Mouse (Mus musculus) hindbrain, embryonic 15.5 days (tissue): ENCODE results near the gene Entpd8. TPM values are rescaled to one million over a fixed set of nuclear protein-coding genes. Genes with fewer than 3 reads are reported as not detected.

ENCODE experiments used
- ATAC-seq: fragments of 200-750 bp; cut with Nextera tagmentation; 2 replicates; pipeline ENCODE4 v1.8.0; 2017; ENCODE audit warnings: low read depth, moderate number of reproducible peaks, moderate TSS enrichment; ENCODE audit not compliant: low FRiP score
- H3K27ac ChIP-seq: fragments of 300-500 bp; sonication (generic); replicated peaks from 2 replicates; pipeline ENCODE4 v1.5.1; 2015; ENCODE audit warnings: mild to moderate bottlenecking, inconsistent platforms
- H3K27me3 ChIP-seq: fragments of 300-500 bp; sonication (generic); 2 replicates; pipeline ENCODE4 v1.6.1; 2015; ENCODE audit warnings: control low read depth, inconsistent platforms
- H3K36me3 ChIP-seq: fragments of 300-500 bp; sonication (generic); 2 replicates; pipeline ENCODE4 v1.6.1; 2015; ENCODE audit warnings: control low read depth, inconsistent platforms
- H3K4me1 ChIP-seq: fragments of 300-500 bp; sonication (generic); replicated peaks from 2 replicates; pipeline ENCODE4 v1.6.1; 2015; ENCODE audit warnings: control low read depth, inconsistent platforms
- H3K4me2 ChIP-seq: fragments of 300-500 bp; sonication (generic); 2 replicates; pipeline ENCODE4 v1.6.1; 2015; ENCODE audit warnings: moderate library complexity, mild to moderate bottlenecking, inconsistent platforms
- H3K4me3 ChIP-seq: fragments of 300-500 bp; sonication (generic); 2 replicates; pipeline ENCODE4 v1.5.1; 2015; ENCODE audit warnings: mild to moderate bottlenecking, inconsistent platforms
- H3K9ac ChIP-seq: fragments of 300-500 bp; sonication (generic); 2 replicates; pipeline ENCODE4 v1.6.1; 2015; ENCODE audit warnings: inconsistent platforms
- H3K9me3 ChIP-seq: fragments of 300-500 bp; sonication (generic); 2 replicates; pipeline ENCODE4 v1.6.1; 2016; ENCODE audit warnings: control low read depth, inconsistent platforms
- WGBS: fragments of 180-500 bp; shearing (Covaris S2); methylation state at CpG from one replicate; pipeline ENCODE4 v1.1.7; 2015; 5-methylcytosine and 5-hydroxymethylcytosine counted together
- polyA plus RNA-seq: library from polyadenylated mRNA; unstranded; fragments of >200 nt; fragmentation: Nextera tagmentation; extraction: Ambion mirVana; gene quantifications from 2 replicates; pipeline ENCODE4 v1.2.1, GENCODE M21; 2015

Gene Entpd8
- polyA plus RNA-seq, 1 experiment from 2014 or later = 0.12 TPM

- Histone ChIP-seq H3K4me3 (no peak overlapping the region), H3K4me2 (no peak overlapping the region), H3K4me1 (no peaks in the 10 kb centered on the region), H3K36me3 (peaks cover 10% of the 10 kb centered on the region), H3K27ac (no peak overlapping the region), H3K27me3 (no peaks in the 10 kb centered on the region), H3K9ac (no peak overlapping the region), H3K9me3 (no peaks in the 10 kb centered on the region)
- ATAC-seq = no peak
Measured at GRCm38 (mm10) chr2:25065537-25065936, 14.6 kb upstream of the Entpd8 start.

- Histone ChIP-seq H3K27me3 (no peaks in the 10 kb centered on the region), H3K4me1 (no peaks in the 10 kb centered on the region), H3K36me3 (peaks cover 8% of the 10 kb centered on the region), H3K27ac (no peak overlapping the region), H3K4me2 (no peak overlapping the region), H3K4me3 (no peak overlapping the region), H3K9ac (no peak overlapping the region), H3K9me3 (no peaks in the 10 kb centered on the region)
- 75% methylated on average over 4 of the region's 4 CpGs for WGBS
- ATAC-seq = no peak
Measured at GRCm38 (mm10) chr2:25066552-25066951, 13.6 kb upstream of the Entpd8 start.

GRCm38 (mm10) chr2:25069537-25069936, 10.6 kb upstream of the Entpd8 start:
- no peak for ATAC-seq
- H3K4me3 ChIP-seq = no peak overlapping the region
- H3K27me3 ChIP-seq = no peaks in the 10 kb centered on the region
- H3K4me1 ChIP-seq = no peaks in the 10 kb centered on the region
- H3K36me3 ChIP-seq = no peaks in the 10 kb centered on the region
- H3K9ac ChIP-seq = no peak overlapping the region
- 78% methylated on average over 4 of the region's 4 CpGs for WGBS
- no peak overlapping the region for H3K4me2 ChIP-seq
- H3K27ac ChIP-seq = no peak overlapping the region
- H3K9me3 ChIP-seq = no peaks in the 10 kb centered on the region

- 94% methylated on average over 4 of the region's 4 CpGs for WGBS
- Histone ChIP-seq H3K4me2 (no peak overlapping the region), H3K36me3 (no peaks in the 10 kb centered on the region), H3K9ac (no peak overlapping the region), H3K4me1 (no peaks in the 10 kb centered on the region), H3K4me3 (no peak overlapping the region), H3K9me3 (no peaks in the 10 kb centered on the region), H3K27me3 (no peaks in the 10 kb centered on the region), H3K27ac (no peak overlapping the region)
- no peak for ATAC-seq
Measured at GRCm38 (mm10) chr2:25072398-25072797, 7.7 kb upstream of the Entpd8 start.

- H3K4me1 ChIP-seq = no peaks in the 10 kb centered on the region
- H3K27ac ChIP-seq = no peak overlapping the region
- WGBS = 58% methylated on average over 4 of the region's 4 CpGs
- no peaks in the 10 kb centered on the region for H3K36me3 ChIP-seq
- H3K4me3 ChIP-seq = no peak overlapping the region
- H3K9me3 ChIP-seq = no peaks in the 10 kb centered on the region
- no peak overlapping the region for H3K9ac ChIP-seq
- no peak overlapping the region for H3K4me2 ChIP-seq
- ATAC-seq = no peak
- H3K27me3 ChIP-seq = no peaks in the 10 kb centered on the region
Measured at GRCm38 (mm10) chr2:25075506-25075905, 4.6 kb upstream of the Entpd8 start.

- H3K9ac ChIP-seq = no peak overlapping the region
- no peaks in the 10 kb centered on the region for H3K36me3 ChIP-seq
- no peak overlapping the region for H3K4me2 ChIP-seq
- 87% methylated on average over 1 of the region's 1 CpGs for WGBS
- H3K9me3 ChIP-seq = no peaks in the 10 kb centered on the region
- no peak overlapping the region for H3K4me3 ChIP-seq
- no peak overlapping the region for H3K27ac ChIP-seq
- no peaks in the 10 kb centered on the region for H3K27me3 ChIP-seq
- H3K4me1 ChIP-seq = no peaks in the 10 kb centered on the region
- no peak for ATAC-seq
Measured at GRCm38 (mm10) chr2:25078967-25079366, 1.1 kb upstream of the Entpd8 start.

- H3K27me3 ChIP-seq = no peaks in the 10 kb centered on the region
- H3K9ac ChIP-seq = no peak overlapping the region
- 86% methylated on average over 4 of the region's 4 CpGs for WGBS
- H3K27ac ChIP-seq = no peak overlapping the region
- no peak for ATAC-seq
- H3K9me3 ChIP-seq = no peaks in the 10 kb centered on the region
- no peaks in the 10 kb centered on the region for H3K4me1 ChIP-seq
- no peaks in the 10 kb centered on the region for H3K36me3 ChIP-seq
- H3K4me2 ChIP-seq = no peak overlapping the region
- no peak overlapping the region for H3K4me3 ChIP-seq
Measured at GRCm38 (mm10) chr2:25083697-25084096, 3.6 kb downstream of the Entpd8 start.

GRCm38 (mm10) chr2:25085571-25085970, 5.5 kb downstream of the Entpd8 start:
- 78% methylated on average over 5 of the region's 5 CpGs for WGBS
- H3K36me3 ChIP-seq = no peaks in the 10 kb centered on the region
- no peak overlapping the region for H3K4me2 ChIP-seq
- no peaks in the 10 kb centered on the region for H3K27me3 ChIP-seq
- no peak overlapping the region for H3K9ac ChIP-seq
- H3K4me3 ChIP-seq = no peak overlapping the region
- H3K27ac ChIP-seq = no peak overlapping the region
- no peak for ATAC-seq
- H3K9me3 ChIP-seq = no peaks in the 10 kb centered on the region
- no peaks in the 10 kb centered on the region for H3K4me1 ChIP-seq

GRCm38 (mm10) chr2:25087842-25088241, 7.7 kb downstream of the Entpd8 start:
- no peaks in the 10 kb centered on the region for H3K4me1 ChIP-seq
- no peaks in the 10 kb centered on the region for H3K36me3 ChIP-seq
- no peak for ATAC-seq
- no peak overlapping the region for H3K4me3 ChIP-seq
- H3K4me2 ChIP-seq = no peak overlapping the region
- WGBS = 98% methylated on average over 2 of the region's 2 CpGs
- no peak overlapping the region for H3K27ac ChIP-seq
- H3K9me3 ChIP-seq = no peaks in the 10 kb centered on the region
- H3K9ac ChIP-seq = no peak overlapping the region
- no peaks in the 10 kb centered on the region for H3K27me3 ChIP-seq

GRCm38 (mm10) chr2:25088636-25089035, 8.5 kb downstream of the Entpd8 start:
- Histone ChIP-seq H3K27ac (no peak overlapping the region), H3K27me3 (no peaks in the 10 kb centered on the region), H3K4me3 (no peak overlapping the region), H3K36me3 (no peaks in the 10 kb centered on the region), H3K4me2 (no peak overlapping the region), H3K9me3 (no peaks in the 10 kb centered on the region), H3K9ac (no peak overlapping the region), H3K4me1 (no peaks in the 10 kb centered on the region)
- no peak for ATAC-seq
- 85% methylated on average over 3 of the region's 3 CpGs for WGBS

- no peaks in the 10 kb centered on the region for H3K4me1 ChIP-seq
- peak; percentile 30; the same call in 1 of the 2 replicates for ATAC-seq
- no peak overlapping the region for H3K4me2 ChIP-seq
- no peak overlapping the region for H3K4me3 ChIP-seq
- no peaks in the 10 kb centered on the region for H3K9me3 ChIP-seq
- no peak overlapping the region for H3K27ac ChIP-seq
- no peak overlapping the region for H3K9ac ChIP-seq
- no peaks in the 10 kb centered on the region for H3K36me3 ChIP-seq
- no peaks in the 10 kb centered on the region; the same call in 1 of the 2 replicates for H3K27me3 ChIP-seq
- 52% methylated on average over 17 of the region's 17 CpGs for WGBS
Measured at GRCm38 (mm10) chr2:25094785-25095108, 14.6 kb downstream of the Entpd8 start.

- H3K27me3 ChIP-seq = no peaks in the 10 kb centered on the region; the same call in 1 of the 2 replicates
- no peak within 1 kb of the TSS for H3K27ac ChIP-seq
- no peak for ATAC-seq
- 52% methylated on average over 28 of the region's 28 CpGs for WGBS
- H3K36me3 ChIP-seq = no peaks in the 10 kb centered on the region
- H3K9me3 ChIP-seq = no peaks in the 10 kb centered on the region
- no peak within 1 kb of the TSS for H3K4me2 ChIP-seq
- no peaks in the 10 kb centered on the region for H3K4me1 ChIP-seq
- no peak within 1 kb of the TSS for H3K9ac ChIP-seq
- H3K4me3 ChIP-seq = no peak within 1 kb of the TSS
Measured at GRCm38 (mm10) chr2:25095109-25095850, 15.2 kb downstream of the Entpd8 start, which contains the start of gene Noxa1. Gene Noxa1 (minus strand): TSS chr2:25095149.
